Mouse (Mus musculus) urinary bladder, adult 18-20 months (tissue): ENCODE results near the gene Gnb1l.

Source experiments
- DNase-seq, 2 experiments: peaks; one replicate each; pipeline ENCODE4 v3.0.0; 2022; ENCODE audit warnings: low spot score in 2 of 2, mixed read lengths in 2 of 2

The Gnb1l gene

DNA sequence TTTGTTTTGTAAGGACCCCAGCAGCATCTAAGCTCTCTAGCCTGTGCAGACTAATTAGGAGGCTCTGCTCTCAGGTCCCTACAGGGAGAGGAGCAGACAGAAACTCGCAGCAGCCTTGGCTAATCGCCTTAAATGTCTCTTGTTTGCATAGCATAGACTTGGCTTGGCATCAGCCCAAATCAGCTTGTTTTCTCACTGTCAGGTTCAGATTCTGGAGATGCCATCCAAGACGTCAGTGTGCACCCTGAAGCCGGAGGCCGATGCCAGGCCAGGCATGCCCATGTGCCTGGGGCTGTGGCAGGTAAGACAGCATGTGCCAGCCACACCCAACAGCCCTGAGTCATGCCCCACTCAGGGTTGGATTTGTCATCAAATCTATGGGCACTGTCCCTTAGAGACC lies 49.4 kb downstream of the Gnb1l start:
- DNase-seq, result peak; percentile 42 to 65

DNA sequence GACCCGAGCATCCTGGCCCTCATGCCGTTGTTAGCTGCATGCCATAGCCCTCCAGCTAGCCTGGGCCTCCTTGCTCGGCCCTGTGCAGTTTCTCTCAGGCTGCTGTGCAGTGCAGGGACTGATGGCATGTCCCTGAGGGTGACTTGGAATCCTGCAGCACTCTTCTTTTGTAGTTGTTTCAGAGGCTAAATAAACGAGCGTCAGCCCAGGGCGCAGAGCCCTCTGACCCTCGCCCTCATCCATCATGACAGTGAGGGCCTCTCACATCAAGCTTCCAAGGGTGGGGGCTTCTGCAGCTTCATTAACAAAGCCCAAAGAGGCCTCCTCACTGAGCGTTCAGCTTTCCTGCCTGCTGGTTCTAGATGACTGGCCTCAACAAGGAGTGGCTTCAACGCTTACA lies 53.1 kb downstream of the Gnb1l start:
- no peak for DNase-seq

DNA sequence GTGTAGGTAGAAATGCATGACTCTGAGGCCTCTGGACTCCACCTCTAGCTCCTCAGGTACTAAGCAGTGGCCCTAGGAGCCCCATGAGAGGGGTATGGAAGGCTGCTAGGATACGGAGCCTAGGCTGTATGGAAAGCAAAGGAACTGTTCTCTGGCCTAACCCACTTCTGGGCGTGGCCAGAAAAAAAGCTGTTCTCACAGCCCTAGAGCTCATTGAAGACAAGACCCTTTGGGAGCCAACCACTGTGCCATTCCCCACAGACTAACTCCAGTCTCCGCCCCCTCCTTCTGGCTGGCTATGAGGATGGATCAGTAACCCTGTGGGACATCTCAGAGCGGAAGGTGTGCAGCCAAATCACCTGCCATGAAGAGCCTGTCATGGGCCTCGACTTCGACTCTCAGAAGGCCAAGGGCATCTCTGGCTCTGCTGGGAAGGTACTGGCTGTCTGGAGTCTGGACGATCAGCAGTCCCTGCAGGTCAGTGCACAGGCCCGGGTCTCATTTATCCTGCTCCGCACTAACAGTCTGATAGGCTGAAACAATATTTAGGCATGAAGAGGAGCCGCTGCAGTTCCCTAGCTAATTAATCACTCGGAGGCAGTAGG lies 53.7 kb downstream of the Gnb1l start:
- DNase-seq, result no peak

DNA sequence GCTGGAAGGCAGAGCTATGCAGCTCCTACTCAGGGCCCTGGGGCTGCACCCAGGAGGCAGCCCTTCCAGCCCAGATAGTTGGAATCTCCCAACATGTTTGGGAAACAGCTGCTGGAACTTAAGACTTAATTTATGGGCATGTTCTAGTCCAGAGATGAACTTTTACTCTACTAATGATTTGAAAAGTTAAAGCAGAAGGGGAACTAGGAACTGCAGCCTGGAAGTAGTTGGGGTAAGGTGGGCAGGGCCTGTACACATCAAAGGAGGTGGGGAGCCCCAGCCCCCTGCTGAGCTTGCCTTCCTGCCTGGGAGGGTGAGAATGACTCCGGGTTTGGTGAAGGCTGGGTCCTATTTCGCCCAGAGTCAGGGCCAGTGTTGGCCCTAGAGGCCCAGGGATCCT lies 56.2 kb downstream of the Gnb1l start:
- DNase-seq, result no peak

DNA sequence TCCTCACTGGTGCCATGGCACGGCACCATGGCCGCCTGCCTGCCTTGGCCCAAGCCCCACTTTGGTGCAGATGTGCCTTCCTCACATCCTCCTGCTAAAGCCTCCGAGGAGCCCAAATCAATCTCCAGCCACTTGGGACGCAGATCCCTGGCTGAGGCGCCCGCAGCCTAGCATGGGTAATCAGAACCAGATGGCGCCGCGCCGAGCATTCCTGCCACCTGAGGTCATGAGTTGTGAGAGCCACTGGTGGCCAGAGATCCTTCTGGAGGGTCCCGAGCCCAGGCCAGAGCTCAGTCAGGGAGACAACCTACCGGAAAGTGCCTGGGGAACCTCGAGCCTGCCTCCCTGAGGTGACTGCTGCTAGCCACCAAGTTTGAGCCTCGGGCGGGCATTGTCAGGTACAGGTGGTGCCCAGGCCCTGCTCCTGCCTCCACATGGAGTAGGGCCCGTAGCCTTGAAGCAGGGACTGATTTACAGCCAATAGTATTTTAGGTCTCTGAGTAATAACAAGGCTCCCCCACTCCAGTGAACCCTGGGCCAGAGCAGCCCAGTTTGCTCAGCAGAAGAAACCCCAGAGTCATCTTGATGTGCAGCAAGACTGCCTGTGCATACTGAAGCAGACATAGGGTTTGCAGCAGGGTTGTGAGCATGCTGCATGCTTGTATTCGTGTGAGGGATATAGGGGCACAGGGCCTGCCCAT lies 56.9 kb downstream of the Gnb1l start:
- no peak for DNase-seq

DNA sequence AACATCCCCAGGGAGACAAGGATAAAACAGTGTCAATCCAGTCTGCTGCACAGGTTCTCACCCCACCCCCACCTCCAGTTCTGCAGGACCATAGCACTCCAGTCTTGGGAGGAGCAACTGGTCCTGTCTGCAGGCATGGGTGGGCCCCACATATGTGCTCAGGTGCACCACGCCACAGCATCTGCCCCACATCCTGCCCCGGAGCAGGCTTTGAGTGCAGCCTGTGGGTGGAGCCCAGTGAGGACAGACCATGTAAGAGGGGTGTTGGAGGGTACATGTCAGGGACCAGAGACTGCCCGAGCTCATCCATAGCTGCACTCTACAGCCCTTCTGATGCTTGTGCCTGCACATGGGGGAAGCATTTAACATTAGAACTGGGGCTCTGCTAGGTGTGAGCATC lies 57.9 kb downstream of the Gnb1l start:
- DNase-seq, result no peak

DNA sequence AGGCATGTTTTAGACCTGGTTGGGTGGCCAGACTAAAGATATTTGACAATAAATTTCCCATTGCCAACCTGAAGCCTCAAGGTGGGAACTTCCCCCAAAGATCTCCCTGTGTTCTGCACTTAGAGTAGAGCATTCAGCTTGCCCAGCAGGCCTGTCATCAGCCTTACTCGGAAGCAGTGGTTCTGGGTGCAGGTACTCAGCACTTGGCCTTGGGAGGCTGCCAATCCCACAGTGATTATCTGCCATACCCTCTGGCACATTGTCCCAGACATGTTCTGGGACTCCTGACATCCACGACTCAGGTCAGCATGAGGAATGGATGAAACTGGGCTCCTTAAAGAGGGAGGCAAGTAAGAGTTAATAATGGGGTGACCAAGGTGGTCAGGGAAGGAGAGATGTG lies 66.0 kb downstream of the Gnb1l start:
- DNase-seq, result no peak

DNA sequence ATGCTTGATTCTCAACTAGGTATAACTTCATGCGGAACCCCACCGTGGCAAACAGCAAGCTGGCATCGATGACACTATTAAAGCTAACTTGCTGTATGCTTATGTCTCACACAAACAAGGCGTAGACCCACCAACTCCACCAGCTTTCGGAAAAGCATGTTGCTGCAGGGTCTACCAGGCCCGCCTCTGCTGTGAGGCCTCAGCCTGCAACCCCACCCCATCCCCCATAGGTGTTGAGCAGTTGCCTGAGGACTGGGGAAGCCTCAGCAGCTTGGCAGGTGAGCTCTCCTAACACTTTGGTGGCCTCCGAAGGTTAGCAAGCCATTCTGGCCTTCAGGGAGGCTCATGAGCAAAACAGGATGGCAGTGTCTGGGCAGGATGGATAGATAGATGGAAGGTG lies 70.1 kb downstream of the Gnb1l start:
- DNase-seq, result no peak

DNA sequence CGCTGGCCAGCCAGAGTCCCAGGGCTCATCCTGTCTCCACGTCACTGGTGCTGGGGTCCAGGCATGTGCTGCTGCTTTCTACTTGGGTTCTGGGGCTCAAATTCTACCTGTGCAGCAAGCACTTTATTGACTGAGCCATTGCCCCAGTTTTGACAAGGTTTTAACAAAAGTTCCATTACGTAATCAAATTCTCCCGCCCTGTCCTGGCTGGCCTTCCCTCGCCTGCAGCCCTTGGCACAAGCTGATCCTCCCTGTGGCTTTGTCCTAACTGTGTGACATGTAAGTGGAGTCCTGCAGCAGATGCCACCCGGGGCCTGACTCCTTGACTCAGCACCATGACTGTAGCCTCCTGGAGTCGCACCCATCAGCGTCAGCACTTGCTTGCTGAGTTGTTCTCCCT lies 75.7 kb downstream of the Gnb1l start:
- no peak for DNase-seq

DNA sequence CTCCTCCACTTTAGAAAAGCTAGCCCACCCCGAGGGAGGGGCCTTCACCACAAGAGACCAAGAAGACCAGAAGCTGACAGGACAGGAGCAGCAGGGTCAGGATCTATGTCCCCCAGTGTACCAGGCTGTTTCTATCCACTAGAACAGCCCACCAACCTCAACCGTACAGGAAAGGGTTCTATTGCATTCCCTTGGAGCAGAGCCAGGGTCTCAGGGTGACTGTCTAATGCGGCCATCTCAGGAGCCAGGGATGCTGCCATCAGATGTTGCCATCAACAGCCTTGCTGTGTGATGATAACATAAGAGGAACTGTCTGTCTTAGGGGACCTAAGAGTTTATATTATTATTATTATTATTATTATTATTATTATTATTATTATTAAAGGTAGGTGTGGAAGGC lies 78.6 kb downstream of the Gnb1l start:
- DNase-seq, result no peak

DNA sequence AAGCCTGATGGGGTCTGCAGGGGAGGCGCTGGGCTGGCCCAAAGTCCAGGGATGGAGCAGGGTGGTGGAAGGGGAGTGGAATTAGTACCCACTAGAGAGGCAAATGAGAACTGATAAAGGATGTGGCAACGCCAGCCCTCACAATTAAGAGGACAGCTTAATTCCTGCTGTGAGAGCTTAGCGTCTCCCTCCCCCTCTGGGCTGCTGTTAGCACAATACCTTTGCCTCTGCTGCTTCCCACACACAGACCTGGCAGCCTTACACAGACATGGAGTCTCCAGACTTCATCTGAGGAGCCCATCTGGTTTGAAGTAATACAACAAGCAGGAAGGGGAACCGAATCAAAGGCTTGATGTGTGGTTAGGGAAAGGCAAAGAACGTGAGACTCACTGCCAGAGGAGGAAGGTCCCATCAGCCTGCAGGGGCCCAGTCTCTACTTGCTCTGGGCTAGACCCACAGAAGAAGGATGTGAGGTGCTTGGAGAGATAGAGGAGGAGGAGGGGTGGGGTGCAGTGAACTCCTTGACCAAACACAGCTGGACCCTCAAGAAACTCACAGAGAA lies 79.2 kb downstream of the Gnb1l start:
- no peak for DNase-seq

DNA sequence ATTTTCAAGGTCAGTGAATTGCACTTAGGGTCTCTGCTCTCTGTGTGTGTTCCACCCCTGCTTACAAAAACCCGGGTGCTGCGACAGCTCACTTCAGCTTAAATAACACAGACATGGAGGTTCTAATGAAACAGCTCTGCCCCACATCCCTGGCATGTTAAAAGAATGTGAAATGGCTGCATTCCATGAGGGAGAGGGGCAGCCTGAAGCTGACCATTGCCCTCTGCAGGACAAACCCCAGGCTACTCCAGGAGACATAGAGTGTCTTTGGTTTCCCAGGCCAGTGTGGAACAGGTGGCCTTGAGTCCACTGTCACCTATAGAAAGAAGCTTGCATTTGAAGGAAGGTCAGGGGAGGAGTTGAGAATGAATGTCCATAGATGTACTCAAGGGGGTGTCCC lies 81.9 kb downstream of the Gnb1l start:
- no peak for DNase-seq

DNA sequence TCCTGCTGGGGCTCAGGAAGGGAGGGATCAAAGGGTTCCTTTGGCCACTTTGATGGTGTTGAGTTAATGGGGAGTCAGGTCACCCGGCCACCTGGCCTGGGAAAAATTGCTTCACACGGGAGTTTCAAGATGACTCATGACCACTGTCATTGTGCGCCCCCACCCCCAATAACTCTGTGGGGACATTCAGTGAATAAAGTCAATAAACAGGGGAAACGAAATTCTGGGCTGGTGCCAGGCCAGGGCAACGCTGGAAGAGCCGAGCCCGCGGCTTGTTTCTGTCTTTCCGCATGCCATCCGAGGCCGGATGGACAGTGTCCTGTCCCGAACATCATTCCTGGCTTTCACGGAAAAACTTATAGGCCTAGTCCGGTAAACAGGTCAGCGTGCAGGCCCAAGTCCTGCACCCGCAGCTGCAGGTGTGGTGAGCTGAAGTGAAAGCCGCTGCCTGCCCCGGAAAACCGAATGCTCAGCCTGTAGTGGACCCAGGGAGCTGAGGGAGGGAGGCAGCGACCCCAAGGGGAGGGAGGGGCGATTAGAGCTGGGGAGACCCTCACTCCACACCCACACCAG lies 82.6 kb downstream of the Gnb1l start:
- DNase-seq, result no peak

DNA sequence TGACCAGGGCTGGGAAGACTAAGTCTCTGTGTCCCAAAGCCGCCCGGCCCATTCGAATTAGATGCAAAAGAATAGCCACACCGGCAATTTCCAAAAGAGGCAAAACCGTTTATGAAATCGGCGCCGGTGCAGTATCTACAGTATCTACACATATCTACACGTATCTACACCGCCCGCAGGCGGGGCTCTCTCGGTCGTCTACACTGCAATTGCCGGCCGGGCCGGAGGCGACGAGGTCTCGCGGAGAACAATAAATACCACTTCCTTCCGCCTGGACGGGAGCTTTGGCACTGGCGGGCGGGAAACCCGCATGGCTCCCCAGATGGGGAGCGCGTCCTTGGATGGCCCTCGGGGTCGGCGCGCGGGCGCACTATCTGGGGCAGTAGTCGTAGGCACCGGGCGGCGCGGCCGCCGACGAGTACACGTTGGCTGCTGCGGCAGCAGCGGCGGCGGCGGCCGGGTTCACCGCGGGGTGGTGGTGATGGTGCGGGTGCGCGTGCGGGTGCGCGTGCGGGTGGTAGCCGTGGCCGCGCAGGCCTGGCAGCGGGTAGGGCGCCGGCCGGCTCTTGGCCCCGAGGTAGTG lies 83.2 kb downstream of the Gnb1l start:
- peak in 1 of 2 experiments; percentile 37 for DNase-seq

DNA sequence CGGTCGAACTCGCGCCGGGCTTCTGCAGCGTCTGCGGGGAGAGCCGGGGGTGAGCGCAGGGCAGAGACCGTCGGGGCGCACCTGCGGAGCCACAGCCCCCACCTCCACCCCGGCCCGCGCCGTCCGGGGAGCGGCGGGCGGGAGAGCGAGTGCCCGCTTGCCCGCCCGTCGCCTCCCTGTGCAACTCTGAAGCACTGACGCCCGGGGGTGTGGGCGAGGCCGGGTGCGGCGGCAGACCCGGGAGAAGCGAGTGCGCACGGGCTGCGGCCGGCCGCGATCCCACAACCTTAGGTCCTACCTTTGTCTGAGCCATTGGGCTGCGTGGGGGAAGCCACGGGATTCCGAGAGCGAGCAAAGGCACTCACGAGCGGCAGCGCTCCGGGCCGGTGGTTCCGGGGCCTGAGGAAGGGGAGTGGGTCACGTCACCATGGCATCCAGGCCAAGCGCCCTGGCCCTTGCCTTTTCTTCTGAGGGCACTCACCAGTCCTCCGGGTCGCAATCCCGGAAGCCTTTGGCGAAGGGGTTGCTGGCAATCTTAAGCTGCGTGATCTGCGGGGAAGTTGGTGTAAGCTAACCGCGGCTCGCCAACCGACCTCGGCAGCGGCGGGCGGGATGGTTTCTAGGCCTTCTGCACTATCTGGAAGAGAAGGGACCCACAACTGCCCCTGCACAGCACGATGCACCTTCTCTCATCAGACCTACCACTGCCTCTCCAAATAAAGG lies 84.1 kb downstream of the Gnb1l start:
- no peak for DNase-seq

DNA sequence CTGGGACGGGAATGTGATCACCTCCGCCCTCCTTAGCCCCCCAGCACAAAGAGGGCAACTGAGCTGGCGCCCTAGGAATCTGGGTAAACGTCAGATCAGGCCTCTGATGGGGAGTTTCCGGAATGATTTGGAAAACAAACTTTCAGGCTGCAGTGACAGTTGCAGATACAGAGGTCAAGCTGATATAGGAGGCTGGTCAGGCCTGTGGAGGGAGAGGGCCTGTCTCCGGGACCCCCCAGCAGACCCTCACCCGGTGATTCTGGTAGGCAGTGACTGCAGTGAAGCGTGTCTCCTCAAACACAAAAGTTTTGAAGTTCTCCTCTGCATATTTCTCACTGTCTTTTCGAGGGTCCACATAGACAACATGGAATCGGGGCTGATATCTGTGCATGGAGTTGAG lies 84.7 kb downstream of the Gnb1l start:
- DNase-seq, result no peak

DNA sequence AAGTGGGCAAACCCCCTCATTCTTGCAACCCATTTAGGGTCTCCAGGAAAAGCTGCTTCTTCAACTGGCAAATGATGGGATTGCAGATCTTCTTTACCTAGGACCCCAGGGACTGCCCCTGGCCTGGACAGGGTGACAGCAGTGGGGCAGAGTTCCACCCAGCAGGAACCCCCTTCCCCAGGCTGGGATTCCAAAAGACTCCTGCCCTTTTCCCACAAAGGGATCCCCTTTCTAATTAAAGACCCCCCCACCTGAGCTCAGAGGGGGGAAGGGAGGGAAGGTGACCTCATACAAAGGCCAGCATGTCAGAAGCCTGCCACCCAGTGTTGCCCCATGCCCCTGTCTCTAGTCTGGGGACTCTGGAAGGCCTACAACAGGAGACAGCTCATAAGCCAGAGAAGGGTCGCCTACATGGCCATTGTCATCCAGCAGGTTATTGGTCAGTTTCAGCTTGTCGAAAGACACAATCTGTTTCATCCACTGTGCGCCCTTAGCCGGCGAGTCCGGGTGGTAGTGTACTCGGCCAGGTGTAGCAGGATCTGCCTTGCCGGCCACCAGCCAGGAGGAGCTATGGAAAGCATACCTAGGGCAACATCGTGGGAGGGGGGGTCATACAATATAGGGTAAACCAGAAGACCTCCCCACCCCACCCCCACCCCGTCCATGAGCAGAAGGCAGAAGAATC lies 85.3 kb downstream of the Gnb1l start:
- DNase-seq, result no peak

DNA sequence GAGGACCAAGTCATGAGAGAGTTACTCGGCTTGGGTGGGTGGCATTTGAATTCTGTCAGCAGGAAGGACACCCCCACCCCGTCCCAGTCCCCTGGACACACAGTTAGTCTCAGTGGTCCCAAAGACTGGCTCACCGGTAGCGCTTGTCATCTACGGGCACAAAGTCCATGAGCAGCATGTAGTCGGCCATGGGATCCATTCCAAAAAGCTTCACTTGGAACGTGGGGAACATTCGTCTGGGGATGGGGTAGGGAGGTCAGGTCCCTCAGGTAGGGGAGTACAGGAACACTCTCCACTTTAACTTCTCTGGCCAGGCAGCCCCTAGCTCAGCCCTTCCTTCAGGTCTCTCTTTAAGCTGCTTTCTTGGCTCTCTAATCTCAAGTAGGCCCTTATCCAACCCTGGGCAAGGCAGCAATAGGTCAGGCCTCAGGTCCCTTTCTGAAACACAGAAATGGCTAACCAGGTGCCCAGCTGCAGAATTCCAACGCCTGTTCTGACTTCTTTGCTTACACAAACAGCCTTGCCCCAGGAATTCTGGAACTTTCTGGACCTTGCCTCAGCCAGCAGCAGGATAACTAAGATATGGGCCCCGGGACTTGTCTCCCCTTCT lies 86.5 kb downstream of the Gnb1l start:
- no peak for DNase-seq

DNA sequence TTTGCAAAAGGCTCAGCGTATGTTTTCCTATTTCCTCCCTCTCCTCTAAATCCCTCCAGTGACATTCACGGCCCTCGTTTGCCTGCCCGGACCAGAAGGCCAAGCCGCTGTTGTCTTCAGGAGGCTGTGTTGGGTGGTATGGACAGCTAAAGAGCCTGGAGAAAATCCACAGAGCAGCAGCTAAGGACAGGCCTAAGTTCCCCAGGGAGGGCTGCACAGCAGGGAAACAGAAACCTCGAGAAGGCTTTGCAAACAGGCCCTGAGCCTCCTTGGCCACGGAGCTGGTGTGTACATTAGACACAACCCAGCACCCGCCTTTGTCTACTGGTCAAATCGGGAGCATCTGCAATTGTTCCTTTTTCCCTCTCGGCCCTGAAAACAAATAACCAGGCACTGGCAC lies 87.2 kb downstream of the Gnb1l start:
- no peak for DNase-seq

DNA sequence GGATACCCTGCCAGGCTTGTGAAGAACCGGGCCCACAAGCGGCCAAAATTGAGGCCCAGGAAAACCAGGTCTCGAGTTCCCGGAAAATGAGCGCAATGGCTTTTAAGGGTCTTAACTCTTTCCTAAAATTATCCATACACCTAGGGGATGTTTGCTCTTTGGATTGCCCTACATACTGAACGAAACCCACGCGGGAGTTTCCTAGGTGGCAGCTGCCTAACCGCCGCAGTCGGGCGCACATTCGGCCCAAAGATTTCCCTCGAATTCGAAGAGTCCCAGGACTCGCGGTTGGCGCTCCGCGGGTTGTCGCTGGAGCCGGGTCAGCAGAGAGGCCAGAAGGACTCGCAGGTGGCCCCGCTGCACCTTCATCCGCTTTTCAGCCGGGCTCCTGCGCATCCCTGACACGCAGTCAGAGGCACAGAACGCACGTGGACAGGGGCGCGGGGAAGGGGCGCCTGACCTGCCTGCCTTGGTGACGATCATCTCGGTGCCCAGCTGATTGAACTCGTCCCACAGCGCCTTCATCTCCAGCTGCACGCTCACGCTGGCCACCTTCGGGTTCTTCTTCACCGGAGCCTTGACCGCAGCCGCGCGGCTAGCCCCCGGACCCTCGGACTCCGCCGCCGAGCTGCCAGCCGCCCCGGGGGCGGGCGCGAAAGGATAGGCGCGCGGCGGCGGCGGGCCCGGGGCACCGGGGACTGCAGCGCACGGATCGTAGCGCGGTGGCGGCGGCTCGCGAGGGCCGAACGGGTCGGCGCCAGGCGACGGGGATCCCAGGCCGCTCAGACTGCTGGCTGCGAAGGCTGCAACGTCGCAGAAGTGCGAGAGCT lies 87.8 kb downstream of the Gnb1l start:
- DNase-seq, result no peak
